Mouse (Mus musculus) common myeloid progenitor, adult 5-6 weeks (primary cell): Measurements from ENCODE around the gene Ube2h. TPM values are rescaled to one million over a fixed set of nuclear protein-coding genes. Genes with fewer than 3 reads are reported as not detected.

Experiments
- ATAC-seq: replicated peaks from 2 replicates; pipeline ENCODE4 v1.8.0; 2016; ENCODE audit warnings: low read depth, mild to moderate bottlenecking, moderate TSS enrichment, inconsistent platforms; ENCODE audit not compliant: poor library complexity, severe bottlenecking
- total RNA-seq: library from RNA; stranded (forward); fragments of 200-1000, 187-1606 nt; gene quantifications from 2 replicates; pipeline ENCODE4 v1.2.3, GENCODE M21; 2017

Ube2h gene
- total RNA-seq, 1 experiment from 2014 or later: 14.1 TPM

- ATAC-seq: no peak
Observed at GRCm38 (mm10) chr6:30173551-30174460, 130.5 kb downstream of the Ube2h start.

- ATAC-seq: no peak
Observed at GRCm38 (mm10) chr6:30172820-30173550, 131.4 kb downstream of the Ube2h start.

GRCm38 (mm10) chr6:30172441-30172819 lies 131.9 kb downstream of the Ube2h start:
- no peak for ATAC-seq

- ATAC-seq: no peak
Observed at GRCm38 (mm10) chr6:30171967-30172366, 132.4 kb downstream of the Ube2h start.

GRCm38 (mm10) chr6:30171226-30171625 lies 133.1 kb downstream of the Ube2h start:
- peak; percentile 21; the same call in 1 of the 2 replicates for ATAC-seq

GRCm38 (mm10) chr6:30169148-30169547 lies 135.2 kb downstream of the Ube2h start:
- ATAC-seq: no peak

- ATAC-seq: no peak
Observed at GRCm38 (mm10) chr6:30168275-30168674, 136.1 kb downstream of the Ube2h start.

GRCm38 (mm10) chr6:30167192-30167591 lies 137.1 kb downstream of the Ube2h start:
- ATAC-seq: no peak

- no peak; the same call in 1 of the 2 replicates for ATAC-seq
Observed at GRCm38 (mm10) chr6:30166349-30166748, 138.0 kb downstream of the Ube2h start.

GRCm38 (mm10) chr6:30162091-30162490 lies 142.2 kb downstream of the Ube2h start:
- no peak for ATAC-seq

- ATAC-seq: no peak
Observed at GRCm38 (mm10) chr6:30161618-30162017, 142.7 kb downstream of the Ube2h start.

Other genes starting within 250 kb of the Ube2h start
- gene Zc3hc1, start 86.5 kb upstream of the Ube2h start, total RNA-seq: 44.0 and 45.2 TPM in 2 replicates
- 40.2 and 43.4 TPM in 2 replicates for gene Klhdc10, start 97.3 kb upstream of the Ube2h start, total RNA-seq
- gene Tmem209, start 205.2 kb upstream of the Ube2h start, total RNA-seq: 25.7 and 48.9 TPM in 2 replicates
- gene Ssmem1, start 205.3 kb upstream of the Ube2h start, total RNA-seq: not detected in 2 replicates
- 1.2 TPM in 1 of 2 replicates, not detected in the other for gene Cpa2, start 237.0 kb upstream of the Ube2h start, total RNA-seq